Mouse (Mus musculus): ENCODE results near the gene Olfr821.
"Not testable (repeated sequence)": the region's sequence is repeated elsewhere in the genome, so short reads cannot be mapped to it uniquely, and the experiment has no call there.

Gene Olfr821

DNA sequence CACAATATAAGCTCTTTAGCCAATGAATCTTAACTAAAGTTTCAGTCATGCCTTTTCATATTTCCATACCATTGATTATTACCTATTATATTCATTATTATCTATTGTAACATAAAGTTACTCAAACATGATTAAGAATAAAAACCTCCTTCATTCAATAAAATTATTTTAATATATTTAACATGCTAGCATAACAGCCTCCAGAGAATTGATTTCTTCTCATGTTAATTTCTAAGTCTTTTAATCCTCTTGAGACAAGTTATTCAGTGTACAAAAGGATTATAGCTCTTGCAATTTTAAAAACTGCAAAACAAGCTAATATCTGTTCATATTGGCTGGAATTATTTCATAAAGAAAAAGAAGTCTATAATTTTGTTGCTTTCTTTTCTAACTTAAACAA is at the start of gene Olfr821:
Gene Olfr821, plus strand, starts transcription at position 301 of the 400 bp plus-strand sequence.
- DNase-seq (ENCODE audit: low spot score) = no peak

DNA sequence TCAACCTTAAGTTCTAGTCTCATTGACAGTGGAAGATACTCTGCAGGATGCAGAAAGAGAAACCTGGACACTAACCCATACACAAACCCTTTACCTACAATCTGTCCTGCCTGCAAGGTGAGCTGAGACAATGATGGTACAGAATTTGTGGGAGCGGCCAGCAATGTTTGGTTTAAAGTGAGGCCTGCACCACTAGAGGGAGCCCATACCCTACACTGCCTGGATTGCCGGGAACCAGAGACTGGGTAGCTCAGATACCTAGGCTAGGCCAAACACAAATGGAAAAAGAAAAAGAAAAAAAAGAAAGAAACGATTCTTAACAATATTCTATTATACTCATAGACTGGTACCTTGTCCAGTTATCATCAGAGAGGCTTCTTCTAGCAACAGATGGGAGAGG is 48.3 kb upstream of the Olfr821 start:
- DNase-seq (ENCODE audit: low spot score) = not testable (repeated sequence)

DNA sequence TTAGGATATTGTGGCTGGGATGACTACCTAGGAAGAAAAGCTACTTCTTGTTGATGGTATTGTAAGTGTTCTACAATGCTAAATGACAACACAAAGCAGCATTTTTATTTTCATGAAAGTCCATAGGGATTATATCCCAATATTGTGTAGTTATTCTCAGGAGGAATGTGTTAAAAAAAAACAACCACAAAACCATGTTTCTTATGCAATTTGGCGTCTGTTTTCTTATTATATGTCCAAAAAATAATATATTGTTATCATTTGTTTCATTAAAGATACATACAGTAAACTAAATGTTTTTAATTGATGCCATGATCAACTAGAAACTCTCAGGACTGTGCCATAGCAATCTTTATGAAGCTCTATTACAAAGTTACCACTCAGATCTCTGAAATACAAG is 45.2 kb upstream of the Olfr821 start, which contains the start of gene Gm10310:
Gene Gm10310, minus strand, starts transcription at position 101 of the 400 bp plus-strand sequence.
- not testable (repeated sequence) for DNase-seq (ENCODE audit: low spot score)

DNA sequence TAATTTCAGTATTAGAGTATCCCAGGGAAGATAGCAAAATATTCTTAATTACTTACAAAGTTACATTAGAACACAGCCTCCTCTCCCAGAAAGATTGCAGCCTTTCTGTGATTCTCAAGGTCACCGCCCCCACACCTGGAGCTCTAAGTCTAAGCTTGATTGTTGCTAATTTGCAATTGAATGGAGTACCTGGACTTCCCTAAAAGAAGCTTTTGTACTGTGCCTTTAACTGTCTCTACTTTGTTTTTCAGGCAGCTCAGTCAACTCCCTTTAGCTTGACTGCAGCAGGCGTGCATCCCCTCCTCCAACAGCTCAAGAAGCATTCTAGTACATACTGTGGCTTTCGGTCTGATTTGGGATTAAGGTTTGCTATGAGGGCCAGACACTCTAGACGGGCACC is 26.0 kb upstream of the Olfr821 start:
- DNase-seq (ENCODE audit: low spot score) = not testable (repeated sequence)

DNA sequence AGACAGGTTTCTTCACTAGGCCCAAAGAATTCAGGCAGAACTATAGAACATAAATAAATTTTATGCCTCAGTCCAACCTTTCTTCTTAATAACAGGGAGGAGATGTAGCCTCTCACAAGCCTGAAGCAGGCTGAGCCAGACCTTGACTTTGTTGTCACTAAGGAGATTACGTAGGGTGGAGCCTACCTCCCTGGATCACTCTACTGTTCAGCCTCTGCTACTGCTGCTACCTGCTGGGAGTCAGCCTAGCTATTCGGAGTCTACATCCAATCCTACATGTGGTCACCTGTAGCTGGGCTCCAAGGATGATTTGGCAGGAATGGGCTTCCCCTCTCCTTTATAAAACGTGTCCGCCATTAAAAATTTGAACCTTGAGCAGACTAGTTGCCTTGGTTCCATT is 24.8 kb upstream of the Olfr821 start:
- not testable (repeated sequence) for DNase-seq (ENCODE audit: low spot score)

DNA sequence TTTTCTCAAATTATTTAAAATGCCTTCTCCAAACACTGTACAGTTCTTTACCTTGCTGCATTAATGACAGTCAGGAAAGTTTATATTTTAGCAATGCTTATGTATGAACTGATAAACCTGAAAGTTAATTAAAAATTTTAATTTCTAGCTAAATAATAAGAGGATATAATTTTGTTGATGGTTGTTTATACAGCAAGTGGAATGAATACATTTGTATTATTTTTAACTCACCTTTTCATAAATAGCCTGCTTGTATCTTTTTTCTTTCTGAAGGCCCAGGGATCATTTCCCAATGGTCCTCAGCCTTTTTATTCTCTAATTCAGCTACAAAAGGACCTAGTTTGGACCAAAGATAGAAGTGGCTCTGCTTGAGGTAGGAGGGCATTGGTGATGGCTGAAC is 17.8 kb upstream of the Olfr821 start, which contains the start of gene Olfr820:
Gene Olfr820, plus strand, starts transcription at position 301 of the 400 bp plus-strand sequence.
- DNase-seq (ENCODE audit: low spot score) = no peak

DNA sequence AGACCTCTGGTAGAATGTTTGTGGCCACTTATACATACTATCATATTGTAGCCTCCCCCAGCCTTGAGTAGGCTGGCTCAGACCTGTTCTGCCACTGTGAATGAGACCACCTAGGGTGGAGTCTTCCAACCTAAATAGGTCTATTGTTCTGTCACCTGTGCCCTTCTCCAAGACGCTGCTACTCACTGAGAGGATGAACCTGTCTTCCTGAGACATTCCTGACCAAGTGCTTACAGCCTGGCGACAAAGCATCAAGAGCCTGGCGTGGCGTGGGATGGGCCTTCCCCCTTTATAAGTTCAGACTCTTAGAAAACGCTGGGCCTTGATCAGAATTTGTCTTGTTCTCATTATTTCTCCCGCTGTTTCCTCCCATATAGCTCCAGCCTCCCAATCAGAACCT is 6.9 kb downstream of the Olfr821 start:
- DNase-seq (ENCODE audit: low spot score) = no peak

DNA sequence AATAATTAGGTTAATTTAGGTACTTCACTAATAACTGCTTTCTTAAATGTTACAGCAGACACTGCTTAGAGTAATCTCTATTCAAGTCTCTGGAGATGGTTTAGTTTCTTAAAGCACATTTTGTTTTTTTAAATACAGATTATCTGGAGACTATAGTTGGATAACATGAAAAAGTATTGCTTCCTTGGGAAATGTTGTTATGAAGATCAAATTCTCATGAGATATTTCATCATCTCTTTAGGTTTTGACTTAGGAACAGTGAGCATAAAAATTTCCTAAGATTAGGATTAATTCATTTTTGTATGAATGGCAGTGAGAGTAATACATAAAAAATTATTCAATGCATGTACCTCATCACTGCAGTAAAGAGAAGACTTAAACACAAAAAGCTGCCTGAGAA is 40.8 kb downstream of the Olfr821 start, which contains the start of gene Olfr822:
Gene Olfr822, plus strand, starts transcription at position 301 of the 400 bp plus-strand sequence.
- DNase-seq (ENCODE audit: low spot score) = no peak

Data from layer of hippocampus, adult 9-10 months (tissue).